Mouse (Mus musculus) frontal cortex, postnatal 10 days (tissue): Measurements from ENCODE around the gene Gprasp1.

ENCODE experiments used
- DNase-seq, 2 experiments: peaks; one replicate each; pipeline ENCODE4 v3.0.0; 2022; ENCODE audit warnings: low spot score in 2 of 2, mixed read lengths in 1 of 2

The Gprasp1 gene

DNA sequence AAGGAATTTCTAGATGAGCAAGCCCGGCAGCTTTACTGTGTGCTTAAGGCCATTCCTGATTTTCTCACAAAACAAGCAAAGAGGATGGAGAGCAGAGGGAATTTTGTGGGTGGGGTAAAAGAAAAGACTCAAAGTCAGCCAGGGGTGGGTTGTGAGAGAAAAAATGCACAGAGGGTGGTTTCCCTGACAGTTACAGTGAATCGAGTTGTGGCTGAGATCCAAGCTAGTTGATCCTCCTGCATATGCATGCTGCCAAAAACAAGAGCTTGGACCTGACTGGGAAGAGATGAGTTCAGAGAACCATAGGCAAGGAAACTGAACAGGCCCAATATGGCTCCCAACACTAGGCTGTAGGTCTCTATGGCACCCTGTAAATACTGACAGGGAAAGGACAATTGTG, 95.4 kb downstream of the Gprasp1 start:
- DNase-seq, result no peak

GRCm38 (mm10) chrX:135838521-135839360, 96.2 kb downstream of the Gprasp1 start, which contains the start of gene Gprasp2:
TSS of gene Gprasp2 (plus strand) at chrX:135839034.
- DNase-seq, result peak; percentile 53 to 64

GRCm38 (mm10) chrX:135839397-135840391, 97.2 kb downstream of the Gprasp1 start:
- DNase-seq, result peak; percentile 26 to 29
